9 mouse cellular contexts compared by ENCODE assay signal in genomic region chr10:128790398-128791124, GRCm38 (mm10). TPM values are rescaled to one million over a fixed set of nuclear protein-coding genes. Genes with fewer than 3 reads are reported as not detected.
DNase-seq lines count a peak whose midpoint lies in the region; ATAC-seq and TF ChIP-seq lines count a peak whose summit lies in the region.
"Had no signal": no experiment of that assay in that cellular context is flagged by ENCODE, and none has a peak within 500 bp of the region (broad histone marks: within the 10 kb centered on the region; RNA-seq: fewer than 3 reads in every experiment).

Gene Mmp19 (plus strand): TSS chr10:128790910.

- H3K36me3 ChIP-seq in liver, embryonic 13.5 days = no peaks in the 10 kb centered on the region
- H3K36me3 ChIP-seq in stomach, embryonic 15.5 days = no peaks in the 10 kb centered on the region

- peak within 1 kb of the TSS; percentile 69 for H3K4me3 ChIP-seq in bone marrow macrophage, adult 2 months (ENCODE audit: insufficient read depth, low read length)
- H3K4me3 ChIP-seq in liver, embryonic 13.5 days (replicated peaks) = peak within 1 kb of the TSS; percentile 41
- no peak within 1 kb of the TSS for H3K4me3 ChIP-seq in stomach, embryonic 15.5 days (replicated peaks)

- H3K9me3 ChIP-seq in liver, embryonic 13.5 days (replicated peaks) = no peaks in the 10 kb centered on the region
- no peaks in the 10 kb centered on the region for H3K9me3 ChIP-seq in stomach, embryonic 15.5 days

- ATAC-seq in liver, embryonic 13.5 days (ENCODE audit: low read depth) = peak; percentile 63
- peak; percentile 47; the same call in 1 of the 2 replicates for ATAC-seq in stomach, embryonic 15.5 days (ENCODE audit: insufficient read depth, low FRiP score, low read depth)
- ATAC-seq in erythroid progenitor cell, adult 5-6 weeks (replicated peaks; ENCODE audit: low FRiP score, poor library complexity, severe bottlenecking) = no peak
- no peak for ATAC-seq in frontal cortex, adult (ENCODE audit: low TSS enrichment)

- no peak for TF ChIP-seq POLR2A in bone marrow macrophage, adult 2 months (IDR thresholded peaks at IDR 0.05; ENCODE audit: borderline replicate concordance, low read depth, low read length)

- 56% methylated on average over 7 of the region's 7 CpGs for WGBS in liver, embryonic 13.5 days (ENCODE audit: insufficient replicate concordance)
- WGBS in stomach, embryonic 15.5 days = 53% methylated on average over 7 of the region's 7 CpGs

- H3K4me1 ChIP-seq in bone marrow macrophage, adult 2 months (ENCODE audit: control insufficient read depth, insufficient read depth, low read length) = peaks cover 22% of the 10 kb centered on the region
- 0 out of 2 replicates have a peak, but pooled peaks cover 5% of the 10 kb centered on the region for H3K4me1 ChIP-seq in liver, embryonic 13.5 days (replicated peaks)
- H3K4me1 ChIP-seq in stomach, embryonic 15.5 days = no peaks in the 10 kb centered on the region

- H3K27me3 ChIP-seq in liver, embryonic 13.5 days = no peaks in the 10 kb centered on the region
- H3K27me3 ChIP-seq in stomach, embryonic 15.5 days (replicated peaks) = no peaks in the 10 kb centered on the region

- no peak for TF ChIP-seq CTCF in bone marrow macrophage, adult 2 months (IDR thresholded peaks at IDR 0.05; ENCODE audit: low read depth, low read length)

- peak within 1 kb of the TSS; percentile 42 for H3K4me2 ChIP-seq in liver, embryonic 13.5 days
- H3K4me2 ChIP-seq in stomach, embryonic 15.5 days = peak within 1 kb of the TSS; percentile 17; the same call in 1 of the 2 replicates

- peak; percentile 30 to 31 for DNase-seq in lung, adult 18-20 months
- DNase-seq in lung, postnatal 25 days (ENCODE audit: low spot score) = no peak
- DNase-seq in liver, embryonic 13.5 days = no peak
- no peak for DNase-seq in kidney, postnatal 10 days
- DNase-seq: cerebellum, adult 8-10 months had no signal

- H3K27ac ChIP-seq in bone marrow macrophage, adult 2 months (ENCODE audit: insufficient read depth, low read depth, low read length) = peak within 1 kb of the TSS; percentile 50
- H3K27ac ChIP-seq in liver, embryonic 13.5 days = peak within 1 kb of the TSS; percentile 62
- H3K27ac ChIP-seq in stomach, embryonic 15.5 days = no peak within 1 kb of the TSS

- H3K9ac ChIP-seq in liver, embryonic 13.5 days = peak within 1 kb of the TSS; percentile 43; the same call in 1 of the 2 replicates
- no peak within 1 kb of the TSS for H3K9ac ChIP-seq in stomach, embryonic 15.5 days

RNA-seq across cellular contexts. Expression of gene Mmp19, which starts in this region (rescaled TPM):
- polyA plus RNA-seq in bone marrow macrophage, adult 2 months (2012; ENCODE audit: insufficient read depth, insufficient read length, missing spikeins) = 26.8 and 28.3 TPM in 2 replicates
- polyA plus RNA-seq in liver, embryonic 13.5 days (2015; fragmentation: Nextera tagmentation; extraction: Ambion mirVana) = 6.9 and 8.3 TPM in 2 replicates
- 1.2 and 2.0 TPM in 2 replicates for polyA plus RNA-seq in stomach, embryonic 15.5 days (2015; fragmentation: Nextera tagmentation; extraction: Ambion mirVana)
- 1.3 and 1.4 TPM in 2 replicates for total RNA-seq in erythroid progenitor cell, adult 5-6 weeks (2015; ENCODE audit: low replicate concordance)
- 0.90 and 1.9 TPM in 2 replicates for total RNA-seq in erythroid progenitor cell, adult 5-6 weeks (2017; ENCODE audit: low replicate concordance)

Comparison
In these comparisons a context has a peak if more than half of its experiments do, and no peak if none do; other contexts are left out.
1. DNase-seq: peak in lung, adult 18-20 months (2 of 2); none in lung, postnatal 25 days (single experiment), liver, embryonic 13.5 days (single experiment) and kidney, postnatal 10 days (single experiment).
2. ATAC-seq: peak in liver, embryonic 13.5 days (single experiment) and stomach, embryonic 15.5 days (single experiment); none in erythroid progenitor cell, adult 5-6 weeks (single experiment) and frontal cortex, adult (single experiment).